Mouse (Mus musculus): ENCODE results near the gene Bcl11a. TPM values are rescaled to one million over a fixed set of nuclear protein-coding genes. Genes with fewer than 3 reads are reported as not detected.
A peak's percentile ranks its signal among the peaks of the same experiment; 100 is the strongest.

The Bcl11a gene
- total and polyA plus RNA-seq, 3 experiments, result 25.4 to 93.2 (median 53.5) TPM

DNA sequence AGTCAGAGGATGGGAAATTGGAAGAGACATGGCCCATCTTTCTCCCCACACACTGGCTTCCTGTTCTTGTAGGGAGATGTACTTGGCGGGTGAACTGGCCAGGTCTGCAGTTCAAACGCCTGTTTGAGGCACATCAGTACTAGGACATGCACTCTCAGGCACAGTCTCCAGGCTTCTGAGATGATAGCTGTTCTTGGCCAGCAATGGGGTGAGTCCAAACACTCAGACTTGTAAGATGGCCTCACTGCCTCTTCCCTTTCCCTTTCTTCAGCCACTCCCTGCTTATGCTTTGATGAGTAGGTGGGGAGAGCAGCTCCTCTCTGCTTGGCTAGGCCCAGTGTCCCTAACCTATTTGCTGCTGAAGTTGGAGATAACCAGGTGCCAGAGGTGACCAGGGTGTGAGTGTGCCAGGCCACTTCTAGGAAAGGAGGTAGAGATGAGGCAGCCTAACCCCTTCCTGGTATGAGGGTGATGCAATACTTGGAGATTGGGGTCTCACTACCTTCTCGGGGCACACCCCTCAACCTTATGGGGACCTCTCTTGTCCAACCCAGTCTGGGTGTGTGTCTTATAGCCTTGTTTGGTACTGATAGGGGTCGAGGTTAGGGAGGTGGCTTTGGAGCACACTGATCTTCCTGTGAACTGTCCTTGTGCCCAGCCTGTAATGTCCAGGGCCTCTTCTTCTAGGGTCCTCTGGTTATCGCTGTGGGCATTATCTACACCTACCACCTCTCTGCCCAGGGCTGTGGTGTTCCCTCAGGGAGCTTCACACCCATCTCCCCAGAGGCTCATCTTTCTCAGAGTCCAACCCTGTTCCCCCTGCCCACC is 51.7 kb downstream of the Bcl11a start:
- H3K27me3 ChIP-seq (ENCODE audit: insufficient read depth, low read length), result no peaks in the 10 kb centered on the region
- peak; percentile 26 for DNase-seq (ENCODE audit: low spot score)
- TF ChIP-seq TAL1 (conservative IDR thresholded peaks at IDR 0.05; ENCODE audit: low read depth, low read length) (peak; percentile 64), GATA1 (IDR thresholded peaks at IDR 0.05; ENCODE audit: borderline replicate concordance, low read length) (no peak)
- H3K9me3 ChIP-seq (replicated peaks), result no peaks in the 10 kb centered on the region
- peak overlapping the region; percentile 44; the same call in 1 of the 2 replicates for H3K4me3 ChIP-seq (ENCODE audit: low read depth, low read length)
- peak; percentile 68 for ATAC-seq (ENCODE audit: extremely low read depth, insufficient number of reproducible peaks, low FRiP score, poor library complexity, severe bottlenecking)
- H3K36me3 ChIP-seq (replicated peaks), result peaks cover 85% of the 10 kb centered on the region
- H3K4me1 ChIP-seq (ENCODE audit: insufficient read depth, low read depth, low read length), result peaks cover 95% of the 10 kb centered on the region

DNA sequence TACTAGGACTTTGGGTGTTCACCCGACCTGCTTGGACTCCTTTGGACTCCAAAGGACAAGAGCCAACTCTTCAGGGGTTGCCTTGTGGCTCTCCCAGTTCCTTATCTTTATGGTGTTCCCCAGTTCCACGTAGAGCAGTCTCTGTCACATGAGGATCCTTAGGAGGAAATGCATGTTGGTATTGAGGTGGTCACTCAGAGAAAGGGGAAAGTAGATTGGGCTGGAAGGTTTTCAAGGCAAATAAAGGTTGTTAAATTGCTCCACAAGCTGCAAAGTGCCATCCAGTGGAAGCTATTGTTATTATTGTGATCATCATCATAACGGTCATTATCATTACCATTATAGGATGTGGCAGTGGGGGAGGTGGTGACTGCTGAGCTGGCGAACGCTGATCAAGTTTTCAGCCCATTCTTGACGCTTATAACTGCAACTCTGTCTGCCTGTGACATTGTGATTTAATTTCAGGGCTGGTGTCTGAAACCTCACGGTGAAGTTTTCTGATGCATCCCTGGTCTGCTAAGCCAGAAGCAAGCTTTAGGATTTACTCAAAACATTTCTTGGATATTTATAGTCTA is 52.4 kb downstream of the Bcl11a start:
- DNase-seq (ENCODE audit: low spot score) (no peak), ATAC-seq (ENCODE audit: extremely low read depth, insufficient number of reproducible peaks, low FRiP score, poor library complexity, severe bottlenecking) (peak; percentile 30)
- TF ChIP-seq GATA1 (IDR thresholded peaks at IDR 0.05; ENCODE audit: borderline replicate concordance, low read length) (no peak), TAL1 (conservative IDR thresholded peaks at IDR 0.05; ENCODE audit: low read depth, low read length) (no peak), GATA2 (IDR thresholded peaks at IDR 0.05; ENCODE audit: borderline replicate concordance, low read depth, low read length) (no peak), POLR2AphosphoS5 (IDR thresholded peaks at IDR 0.05; ENCODE audit: insufficient replicate concordance, low read depth, low read length) (no peak), CTCF (IDR thresholded peaks at IDR 0.05; ENCODE audit: low read depth, low read length) (no peak)
- no peaks in the 10 kb centered on the region for H3K9me3 ChIP-seq (replicated peaks)
- peak overlapping the region; percentile 44; the same call in 1 of the 2 replicates for H3K4me3 ChIP-seq (ENCODE audit: low read depth, low read length)
- peaks cover 84% of the 10 kb centered on the region for H3K36me3 ChIP-seq (replicated peaks)
- no peaks in the 10 kb centered on the region for H3K27me3 ChIP-seq (ENCODE audit: insufficient read depth, low read length)
- H3K4me1 ChIP-seq (ENCODE audit: insufficient read depth, low read depth, low read length), result peaks cover 94% of the 10 kb centered on the region

DNA sequence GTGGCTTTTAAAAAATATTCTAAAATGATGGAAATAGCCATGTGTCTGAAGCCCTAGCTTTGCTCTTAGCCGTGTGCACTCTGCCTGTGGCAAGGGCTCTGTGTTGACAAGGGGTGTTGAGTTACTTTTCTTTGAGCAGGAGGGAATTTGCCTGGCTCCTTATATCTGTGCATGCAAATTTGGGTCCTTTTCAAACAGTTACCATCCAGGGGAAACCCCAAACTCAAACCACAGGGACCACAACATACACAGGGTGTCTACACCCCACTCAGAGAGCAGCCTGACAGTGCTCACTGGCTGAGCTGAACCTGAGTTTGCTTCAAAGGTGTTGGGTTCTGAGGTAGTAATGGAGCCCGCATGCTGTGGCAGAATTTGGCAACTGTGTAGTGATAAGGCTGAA is 54.0 kb downstream of the Bcl11a start:
- Histone ChIP-seq H3K4me1 (ENCODE audit: insufficient read depth, low read depth, low read length) (peaks cover 93% of the 10 kb centered on the region), H3K9me3 (replicated peaks) (no peaks in the 10 kb centered on the region), H3K27me3 (ENCODE audit: insufficient read depth, low read length) (no peaks in the 10 kb centered on the region), H3K36me3 (replicated peaks) (peaks cover 70% of the 10 kb centered on the region), H3K4me3 (ENCODE audit: low read depth, low read length) (no peak overlapping the region; the same call in 1 of the 2 replicates)
- TF ChIP-seq GATA1 (IDR thresholded peaks at IDR 0.05; ENCODE audit: borderline replicate concordance, low read length), result no peak
- no peak for TF ChIP-seq TAL1 (conservative IDR thresholded peaks at IDR 0.05; ENCODE audit: low read depth, low read length)
- no peak for TF ChIP-seq GATA2 (IDR thresholded peaks at IDR 0.05; ENCODE audit: borderline replicate concordance, low read depth, low read length)
- TF ChIP-seq POLR2AphosphoS5 (IDR thresholded peaks at IDR 0.05; ENCODE audit: insufficient replicate concordance, low read depth, low read length), result no peak
- TF ChIP-seq CTCF (IDR thresholded peaks at IDR 0.05; ENCODE audit: low read depth, low read length), result no peak
- ATAC-seq (ENCODE audit: extremely low read depth, insufficient number of reproducible peaks, low FRiP score, poor library complexity, severe bottlenecking) (no peak), DNase-seq (ENCODE audit: low spot score) (no peak)

DNA sequence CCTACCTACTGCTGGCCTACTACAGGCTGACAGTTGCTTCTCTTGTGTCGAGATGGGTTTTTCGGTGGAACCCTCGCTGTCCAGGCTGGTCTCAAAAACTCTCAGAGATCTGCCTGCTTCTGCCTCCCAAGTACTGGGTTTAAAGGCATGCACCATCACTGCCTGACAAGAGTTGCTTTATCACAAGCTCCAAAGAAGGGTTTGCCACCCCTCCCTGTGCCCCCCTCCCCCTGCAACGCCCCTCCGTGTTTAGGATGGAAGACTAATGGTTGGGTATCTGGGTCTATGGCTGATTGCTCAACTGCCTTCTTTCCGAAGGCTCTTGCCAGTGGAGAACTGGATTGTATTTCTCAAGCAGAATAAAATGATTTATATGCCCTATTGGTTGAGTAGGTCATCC is 54.5 kb downstream of the Bcl11a start:
- no peaks in the 10 kb centered on the region for H3K27me3 ChIP-seq (ENCODE audit: insufficient read depth, low read length)
- no peaks in the 10 kb centered on the region for H3K9me3 ChIP-seq (replicated peaks)
- DNase-seq (ENCODE audit: low spot score) (no peak), ATAC-seq (ENCODE audit: extremely low read depth, insufficient number of reproducible peaks, low FRiP score, poor library complexity, severe bottlenecking) (no peak)
- TF ChIP-seq TAL1 (conservative IDR thresholded peaks at IDR 0.05; ENCODE audit: low read depth, low read length), result no peak
- no peak for TF ChIP-seq POLR2AphosphoS5 (IDR thresholded peaks at IDR 0.05; ENCODE audit: insufficient replicate concordance, low read depth, low read length)
- no peak for TF ChIP-seq GATA1 (IDR thresholded peaks at IDR 0.05; ENCODE audit: borderline replicate concordance, low read length)
- TF ChIP-seq CTCF (IDR thresholded peaks at IDR 0.05; ENCODE audit: low read depth, low read length), result no peak
- TF ChIP-seq GATA2 (IDR thresholded peaks at IDR 0.05; ENCODE audit: borderline replicate concordance, low read depth, low read length), result no peak
- peaks cover 93% of the 10 kb centered on the region for H3K4me1 ChIP-seq (ENCODE audit: insufficient read depth, low read depth, low read length)
- peaks cover 69% of the 10 kb centered on the region for H3K36me3 ChIP-seq (replicated peaks)
- no peak overlapping the region; the same call in 1 of the 2 replicates for H3K4me3 ChIP-seq (ENCODE audit: low read depth, low read length)

DNA sequence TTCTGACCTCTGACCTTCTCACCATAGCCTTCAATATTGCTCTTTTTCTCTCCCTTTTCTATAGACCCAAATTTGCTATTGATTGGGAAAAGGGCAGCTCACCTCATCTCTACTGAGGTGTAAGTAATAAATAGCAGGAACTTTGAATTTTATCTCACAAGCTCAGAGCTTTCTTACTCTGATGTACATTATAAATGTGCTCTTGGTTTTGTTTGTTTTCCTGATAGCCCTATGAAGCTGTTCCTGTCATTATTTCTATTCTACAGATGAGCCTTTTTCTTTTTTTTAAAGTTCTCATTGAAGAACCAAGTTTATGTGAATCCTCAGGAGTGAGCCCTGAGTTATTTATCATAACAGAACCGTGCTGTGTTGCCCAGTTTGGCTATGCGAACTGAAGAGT is 55.0 kb downstream of the Bcl11a start:
- Histone ChIP-seq H3K9me3 (replicated peaks) (no peaks in the 10 kb centered on the region), H3K4me3 (ENCODE audit: low read depth, low read length) (no peak overlapping the region), H3K27me3 (ENCODE audit: insufficient read depth, low read length) (no peaks in the 10 kb centered on the region), H3K4me1 (ENCODE audit: insufficient read depth, low read depth, low read length) (peaks cover 93% of the 10 kb centered on the region), H3K36me3 (replicated peaks) (peaks cover 68% of the 10 kb centered on the region)
- no peak for ATAC-seq (ENCODE audit: extremely low read depth, insufficient number of reproducible peaks, low FRiP score, poor library complexity, severe bottlenecking)
- TF ChIP-seq GATA2 (IDR thresholded peaks at IDR 0.05; ENCODE audit: borderline replicate concordance, low read depth, low read length) (no peak), CTCF (IDR thresholded peaks at IDR 0.05; ENCODE audit: low read depth, low read length) (no peak), GATA1 (IDR thresholded peaks at IDR 0.05; ENCODE audit: borderline replicate concordance, low read length) (no peak), POLR2AphosphoS5 (IDR thresholded peaks at IDR 0.05; ENCODE audit: insufficient replicate concordance, low read depth, low read length) (no peak), TAL1 (conservative IDR thresholded peaks at IDR 0.05; ENCODE audit: low read depth, low read length) (peak; percentile 42)
- DNase-seq (ENCODE audit: low spot score), result no peak

DNA sequence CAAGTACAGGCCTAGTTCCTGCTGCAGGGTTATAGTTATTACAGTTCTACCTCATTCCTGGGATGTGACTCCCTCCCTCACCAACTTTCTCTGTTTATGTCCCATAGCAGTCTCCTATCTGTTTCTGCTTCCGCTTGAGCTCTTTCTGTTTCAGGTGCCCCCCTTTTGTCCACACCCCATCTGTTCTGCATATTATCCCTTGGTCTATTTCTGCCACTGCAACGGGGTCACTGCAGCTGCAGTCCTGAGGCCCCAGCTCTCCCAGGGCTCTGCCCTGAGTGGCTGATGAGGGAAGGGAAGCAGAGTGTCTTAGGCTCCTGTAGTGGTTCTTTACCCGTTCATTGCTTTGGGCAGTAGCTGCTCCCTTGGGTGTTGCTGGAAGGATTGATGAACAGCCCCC is 55.6 kb downstream of the Bcl11a start:
- no peaks in the 10 kb centered on the region for H3K27me3 ChIP-seq (ENCODE audit: insufficient read depth, low read length)
- DNase-seq (ENCODE audit: low spot score) (no peak), ATAC-seq (ENCODE audit: extremely low read depth, insufficient number of reproducible peaks, low FRiP score, poor library complexity, severe bottlenecking) (no peak)
- peaks cover 67% of the 10 kb centered on the region for H3K36me3 ChIP-seq (replicated peaks)
- H3K9me3 ChIP-seq (replicated peaks), result no peaks in the 10 kb centered on the region
- peaks cover 93% of the 10 kb centered on the region for H3K4me1 ChIP-seq (ENCODE audit: insufficient read depth, low read depth, low read length)
- TF ChIP-seq CTCF (IDR thresholded peaks at IDR 0.05; ENCODE audit: low read depth, low read length), result no peak
- TF ChIP-seq GATA2 (IDR thresholded peaks at IDR 0.05; ENCODE audit: borderline replicate concordance, low read depth, low read length), result no peak
- H3K4me3 ChIP-seq (ENCODE audit: low read depth, low read length), result no peak overlapping the region; the same call in 1 of the 2 replicates

Measured in G1E (cell line).